Mouse (Mus musculus) CH12.LX (cell line): ENCODE results near the gene Pdcd6ip.

Source experiments
- CTCF ChIP-seq, 2 experiments: IDR thresholded peaks in 1 of 2; conservative IDR thresholded peaks in 1 of 2; 2 replicates each; pipeline ENCODE4 v1.5.1; 2011 to 2012; ENCODE audit warnings: low read depth in 2 of 2, low read length in 2 of 2, improper control_type of control experiment in 1 of 2, inconsistent platforms in 1 of 2, mild to moderate bottlenecking in 1 of 2, moderate library complexity in 1 of 2
- MAFK ChIP-seq: IDR thresholded peaks from 2 replicates; pipeline ENCODE4 v1.6.1; 2011; ENCODE audit warnings: low read length, improper control_type of control experiment; ENCODE audit not compliant: insufficient replicate concordance
- POLR2A ChIP-seq: IDR thresholded peaks from 2 replicates; pipeline ENCODE4 v1.6.1; 2011; ENCODE audit warnings: low read depth, mild to moderate bottlenecking, improper control_type of control experiment, low read length

GRCm38 (mm10) chr9:113650787-113651186 is 57.3 kb downstream of the Pdcd6ip start:
- TF ChIP-seq CTCF (conservative IDR thresholded peaks at IDR 0.05 in 1 of 2, IDR thresholded peaks at IDR 0.05 in 1 of 2; ENCODE audit: low read depth in 2 of 2, low read length in 2 of 2): no peak
- no peak for TF ChIP-seq MAFK
- TF ChIP-seq POLR2A: no peak
